Mouse (Mus musculus) liver, embryonic 18 days (tissue): ENCODE data around the gene Ppbp. TPM values are rescaled to one million over a fixed set of nuclear protein-coding genes. Genes with fewer than 3 reads are reported as not detected.

Experiments used
- polyA plus RNA-seq: library from polyadenylated mRNA; depleted of rRNA; stranded (reverse); fragments of >200 nt; gene quantifications from 2 replicates; pipeline ENCODE4 v1.2.3, GENCODE M21; 2012; rRNA removed

The Ppbp gene
- polyA plus RNA-seq, result 134 and 135 TPM in 2 replicates

GRCm38 (mm10) chr5:90768218-90768617, at the start of gene Ppbp:
Gene Ppbp, plus strand, starts transcription at chr5:90768518.

DNA sequence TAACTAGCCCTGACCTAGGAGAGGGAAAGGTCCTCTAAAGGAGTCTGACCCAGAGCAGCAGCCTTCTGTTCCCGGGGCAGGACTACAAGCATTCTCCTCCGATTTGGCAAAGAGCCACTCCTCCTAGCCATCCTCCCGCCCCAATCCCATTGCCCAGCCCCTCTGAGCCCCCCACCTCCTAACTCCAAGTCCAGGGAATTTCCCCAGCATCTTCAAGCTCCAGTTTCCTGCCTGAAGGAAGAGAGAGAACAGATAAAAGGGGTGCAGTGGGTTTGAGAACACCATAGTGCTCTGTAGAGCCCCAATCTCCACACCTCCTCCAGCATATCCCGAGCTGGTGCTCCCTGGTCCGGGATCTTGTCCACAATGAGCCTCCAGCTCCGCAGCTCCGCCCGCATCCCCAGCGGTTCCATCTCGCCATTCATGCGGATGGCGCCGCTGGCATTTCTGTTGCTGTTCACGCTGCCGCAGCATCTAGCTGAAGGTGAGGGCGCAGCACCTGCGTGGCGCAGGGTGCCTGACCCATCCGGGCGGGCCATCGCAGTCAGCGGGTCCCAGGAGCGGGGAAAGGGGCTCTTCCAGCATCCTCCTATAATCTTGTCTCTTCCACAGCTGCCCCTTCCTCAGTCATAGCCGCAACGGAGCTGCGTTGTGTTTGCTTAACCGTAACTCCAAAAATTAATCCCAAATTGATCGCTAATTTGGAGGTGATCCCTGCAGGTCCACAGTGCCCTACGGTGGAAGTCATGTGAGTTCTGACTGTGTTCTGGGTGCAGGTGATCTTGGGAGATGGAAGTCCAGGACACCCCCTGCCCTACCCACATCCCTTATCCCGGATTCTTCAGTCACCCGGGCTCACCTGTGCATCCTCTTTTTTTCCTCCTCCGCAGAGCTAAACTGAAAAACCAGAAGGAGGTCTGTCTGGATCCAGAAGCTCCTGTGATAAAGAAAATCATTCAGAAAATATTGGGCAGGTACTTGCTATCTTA, 8.9 kb upstream of the Ppbp start, which contains the start of gene Cxcl5:
Cxcl5 (plus strand) TSS at position 284 of the 989 bp plus-strand sequence.

DNA sequence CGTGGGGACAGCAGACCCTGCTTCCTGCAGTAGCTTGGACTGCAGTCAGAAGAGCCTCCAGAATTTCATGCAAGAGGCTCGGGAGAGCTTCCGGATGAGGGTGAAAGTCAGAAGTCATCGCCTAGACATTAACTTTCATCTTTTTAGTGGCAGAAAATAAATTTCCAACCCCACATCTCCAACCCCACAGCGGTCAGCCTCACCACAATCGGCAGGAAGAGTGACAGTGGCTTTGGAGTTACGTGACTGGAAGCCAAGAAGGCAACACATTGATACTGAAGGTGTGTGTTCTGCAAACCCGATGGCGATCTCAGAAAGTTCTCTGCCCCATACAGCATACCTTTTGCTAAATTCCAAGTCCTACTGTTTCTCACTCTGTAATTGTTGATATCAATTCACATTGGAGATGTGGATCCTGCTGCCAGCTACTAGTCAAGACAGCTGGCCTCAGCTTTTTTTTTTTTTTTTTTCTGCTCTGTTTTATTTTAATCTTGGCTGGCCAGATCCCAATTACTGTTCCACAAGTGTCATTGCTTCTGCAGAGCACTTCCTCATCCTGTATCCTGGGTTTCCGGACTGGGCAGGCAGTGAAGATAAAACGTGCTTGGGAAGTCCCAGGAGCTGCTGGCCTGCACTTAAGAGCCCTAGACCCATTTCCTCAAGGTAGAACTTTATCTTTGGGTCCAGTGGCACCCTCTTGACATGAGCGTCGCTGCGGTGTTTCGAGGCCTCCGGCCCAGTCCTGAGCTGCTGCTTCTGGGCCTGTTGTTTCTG, 3.7 kb downstream of the Ppbp start, which contains the start of gene Pf4:
Pf4 (plus strand) TSS at position 556 of the 774 bp plus-strand sequence.

GRCm38 (mm10) chr5:90785659-90786588, 17.6 kb downstream of the Ppbp start, which contains the start of gene Cxcl3:
Gene Cxcl3, plus strand, starts transcription at chr5:90786103.

GRCm38 (mm10) chr5:90794195-90794625, 25.9 kb downstream of the Ppbp start, which contains the start of gene Cxcl15:
Gene Cxcl15, plus strand, starts transcription at chr5:90794534.

Other genes starting within 250 kb of the Ppbp start
- gene Afm, start 249.6 kb upstream of the Ppbp start, polyA plus RNA-seq, result 36.1 and 45.8 TPM in 2 replicates
- gene 5830473C10Rik, start 207.4 kb upstream of the Ppbp start, polyA plus RNA-seq, result 6.7 and 9.2 TPM in 2 replicates
- gene Rassf6, start 127.9 kb upstream of the Ppbp start, polyA plus RNA-seq, result 7.1 and 13.1 TPM in 2 replicates
- gene Cxcl5, start 9.2 kb upstream of the Ppbp start, polyA plus RNA-seq, result 0.44 and 0.48 TPM in 2 replicates
- gene Pf4, start 3.9 kb downstream of the Ppbp start, polyA plus RNA-seq, result 243 and 245 TPM in 2 replicates
- not detected in 2 replicates for gene Cxcl3, start 17.6 kb downstream of the Ppbp start, polyA plus RNA-seq
- not detected in 2 replicates for gene Cxcl15, start 26.0 kb downstream of the Ppbp start, polyA plus RNA-seq
- 2.3 and 4.3 TPM in 2 replicates for gene Cxcl1, start 122.7 kb downstream of the Ppbp start, polyA plus RNA-seq
- gene Cxcl2, start 135.4 kb downstream of the Ppbp start, polyA plus RNA-seq, result 0.25 and 0.27 TPM in 2 replicates
- 5.0 and 5.4 TPM in 2 replicates for gene Mthfd2l, start 162.6 kb downstream of the Ppbp start, polyA plus RNA-seq